Mouse (Mus musculus) embryonic facial prominence, embryonic 14.5 days (tissue): ENCODE data around the gene Ephb1. TPM values are rescaled to one million over a fixed set of nuclear protein-coding genes. Genes with fewer than 3 reads are reported as not detected.

Source experiments
- ATAC-seq: fragments of 200-750 bp; cut with Nextera tagmentation; 2 replicates; pipeline ENCODE4 v1.8.0; 2017; ENCODE audit warnings: low read depth, moderate number of reproducible peaks, moderate TSS enrichment
- DNase-seq: peaks from one replicate; pipeline ENCODE4 v3.0.0-alpha.2; 2015; ENCODE audit warnings: low spot score
- H3K27ac ChIP-seq: fragments of 300-500 bp; sonication (generic); replicated peaks from 2 replicates; pipeline ENCODE4 v1.5.1; 2014; ENCODE audit warnings: low read depth, mild to moderate bottlenecking, low read length, moderate library complexity
- H3K27me3 ChIP-seq: fragments of 300-500 bp; sonication (generic); replicated peaks from 2 replicates; pipeline ENCODE4 v1.6.1; 2014; ENCODE audit warnings: low read length; ENCODE audit not compliant: control insufficient read depth, insufficient read depth
- H3K36me3 ChIP-seq: fragments of 300-500 bp; sonication (generic); 2 replicates; pipeline ENCODE4 v1.6.1; 2014; ENCODE audit warnings: low read length, mixed read lengths; ENCODE audit not compliant: control insufficient read depth, insufficient read depth
- H3K4me1 ChIP-seq: fragments of 300-500 bp; sonication (generic); 2 replicates; pipeline ENCODE4 v1.6.1; 2014; ENCODE audit warnings: antibody characterized with exemption, low read length; ENCODE audit not compliant: control insufficient read depth, insufficient read depth
- H3K4me2 ChIP-seq: fragments of 300-500 bp; sonication (generic); 2 replicates; pipeline ENCODE4 v1.6.1; 2014; ENCODE audit warnings: low read depth, mild to moderate bottlenecking, low read length, moderate library complexity, mixed read lengths
- H3K4me3 ChIP-seq: fragments of 300-500 bp; sonication (generic); 2 replicates; pipeline ENCODE4 v1.5.1; 2014; ENCODE audit warnings: low read depth, mild to moderate bottlenecking, low read length
- H3K9ac ChIP-seq: fragments of 300-500 bp; sonication (generic); 2 replicates; pipeline ENCODE4 v1.6.1; 2014; ENCODE audit warnings: low read depth, mild to moderate bottlenecking, low read length, moderate library complexity, mixed read lengths
- H3K9me3 ChIP-seq: fragments of 300-500 bp; sonication (generic); 2 replicates; pipeline ENCODE4 v1.6.1; 2016; ENCODE audit warnings: low read length; ENCODE audit not compliant: control insufficient read depth
- WGBS: fragments of 180-500 bp; shearing (Covaris S2); extraction: QIAGEN DNeasy Blood & Tissue Kit; methylation state at CpG from one replicate; pipeline ENCODE4 v1.1.7; 2014; 5-methylcytosine and 5-hydroxymethylcytosine counted together
- polyA plus RNA-seq: library from polyadenylated mRNA; unstranded; fragments of >200 nt; fragmentation: Nextera tagmentation; extraction: Ambion mirVana; gene quantifications from 2 replicates; pipeline ENCODE4 v1.2.1, GENCODE M21; 2014

The Ephb1 gene
- polyA plus RNA-seq, 1 experiment from 2014 or later = 3.9 TPM

GRCm38 (mm10) chr9:102066601-102067000 is 287.9 kb downstream of the Ephb1 start:
- H3K36me3 ChIP-seq = no peaks in the 10 kb centered on the region
- ATAC-seq (no peak), DNase-seq (peak; percentile 51)
- H3K27ac ChIP-seq = no peak overlapping the region
- no peaks in the 10 kb centered on the region for H3K4me1 ChIP-seq
- H3K9me3 ChIP-seq = no peaks in the 10 kb centered on the region
- H3K4me2 ChIP-seq = no peak overlapping the region
- WGBS = 69% methylated on average over 10 of the region's 10 CpGs
- no peak overlapping the region for H3K9ac ChIP-seq
- H3K27me3 ChIP-seq = no peaks in the 10 kb centered on the region
- H3K4me3 ChIP-seq = no peak overlapping the region

- DNase-seq (peak; percentile 39), ATAC-seq (peak; percentile 60; the same call in 1 of the 2 replicates)
- Histone ChIP-seq H3K9me3 (no peaks in the 10 kb centered on the region), H3K4me2 (no peak overlapping the region), H3K36me3 (no peaks in the 10 kb centered on the region), H3K27ac (no peak overlapping the region), H3K9ac (no peak overlapping the region), H3K27me3 (no peaks in the 10 kb centered on the region), H3K4me3 (no peak overlapping the region), H3K4me1 (peaks cover 5% of the 10 kb centered on the region; the same call in 1 of the 2 replicates)
- 27% methylated on average over 2 of the region's 2 CpGs for WGBS
Observed at GRCm38 (mm10) chr9:102045886-102046285, 308.6 kb downstream of the Ephb1 start.

- Histone ChIP-seq H3K9me3 (no peaks in the 10 kb centered on the region), H3K27me3 (no peaks in the 10 kb centered on the region), H3K4me3 (no peak overlapping the region), H3K4me2 (no peak overlapping the region), H3K36me3 (no peaks in the 10 kb centered on the region), H3K27ac (no peak overlapping the region), H3K4me1 (peaks cover 5% of the 10 kb centered on the region; the same call in 1 of the 2 replicates), H3K9ac (no peak overlapping the region)
- WGBS = 44% methylated on average over 8 of the region's 8 CpGs
- ATAC-seq = no peak
- no peak for DNase-seq
Observed at GRCm38 (mm10) chr9:102045111-102045861, 309.2 kb downstream of the Ephb1 start.

DNA sequence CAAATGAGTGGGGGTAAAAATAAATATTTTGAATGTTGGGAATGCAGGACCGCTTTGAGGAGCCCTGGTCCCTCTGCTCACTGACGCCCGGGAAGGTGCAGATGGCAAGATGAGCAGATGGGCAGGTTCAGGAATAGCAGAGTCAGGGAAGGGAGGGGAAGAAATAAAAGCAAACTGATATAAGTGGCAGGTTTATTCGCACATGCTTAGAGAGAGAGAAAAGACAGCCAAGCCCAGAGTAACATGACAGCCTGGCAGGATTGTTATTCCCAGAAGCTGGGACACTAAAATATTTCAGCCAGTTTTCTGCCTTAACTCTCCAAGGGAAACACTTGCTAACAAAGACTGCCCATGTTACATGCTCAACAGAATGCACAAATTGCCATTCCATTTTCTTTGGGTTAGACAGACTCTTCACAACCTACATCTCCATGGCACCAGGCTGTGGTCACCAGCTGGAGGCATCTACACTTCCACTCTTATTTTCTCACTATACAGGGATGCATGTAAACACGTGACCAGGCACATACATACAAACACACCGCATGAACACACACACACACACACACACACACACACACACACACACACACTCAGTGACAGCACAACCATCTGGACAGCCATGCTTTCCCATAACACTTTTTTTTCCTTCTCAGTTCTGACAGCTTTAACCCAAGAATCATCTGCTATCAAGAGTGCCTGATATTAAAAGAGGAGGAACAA is 315.3 kb downstream of the Ephb1 start:
- Histone ChIP-seq H3K27me3 (no peaks in the 10 kb centered on the region), H3K4me2 (no peak overlapping the region), H3K9ac (no peak overlapping the region), H3K9me3 (no peaks in the 10 kb centered on the region), H3K27ac (no peak overlapping the region), H3K4me1 (no peaks in the 10 kb centered on the region), H3K36me3 (no peaks in the 10 kb centered on the region), H3K4me3 (no peak overlapping the region)
- WGBS = 79% methylated on average over 6 of the region's 6 CpGs
- no peak for DNase-seq
- ATAC-seq = no peak

DNA sequence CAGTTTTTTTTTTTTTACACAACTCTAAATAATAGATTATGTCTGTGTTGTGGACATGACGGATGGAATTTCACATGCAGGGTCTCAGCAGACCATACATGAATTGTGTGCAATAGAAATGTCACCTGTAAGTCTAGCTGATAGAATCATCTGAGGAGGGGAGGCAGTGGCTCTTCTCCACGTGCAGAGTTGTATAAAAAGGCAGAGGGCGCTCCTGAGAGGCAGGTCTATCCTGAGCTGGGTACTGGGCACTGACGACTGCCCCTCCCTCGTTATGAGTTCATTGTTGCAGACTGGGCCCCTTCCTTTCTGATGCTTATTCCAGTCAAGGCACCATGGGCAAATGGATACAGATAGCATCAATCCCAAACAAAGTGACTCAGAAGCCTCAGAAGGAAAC is 318.4 kb downstream of the Ephb1 start:
- ATAC-seq (no peak), DNase-seq (no peak)
- Histone ChIP-seq H3K9ac (no peak overlapping the region), H3K36me3 (no peaks in the 10 kb centered on the region), H3K27me3 (no peaks in the 10 kb centered on the region), H3K9me3 (no peaks in the 10 kb centered on the region), H3K4me1 (no peaks in the 10 kb centered on the region), H3K27ac (no peak overlapping the region), H3K4me3 (no peak overlapping the region), H3K4me2 (no peak overlapping the region)
- 69% methylated on average over 5 of the region's 5 CpGs for WGBS

- H3K4me1 ChIP-seq = no peaks in the 10 kb centered on the region
- H3K27me3 ChIP-seq = no peaks in the 10 kb centered on the region
- no peak overlapping the region for H3K4me3 ChIP-seq
- no peak overlapping the region for H3K9ac ChIP-seq
- no peak overlapping the region for H3K4me2 ChIP-seq
- H3K9me3 ChIP-seq = no peaks in the 10 kb centered on the region
- ATAC-seq (no peak), DNase-seq (no peak)
- no peaks in the 10 kb centered on the region for H3K36me3 ChIP-seq
- H3K27ac ChIP-seq = no peak overlapping the region
- WGBS = 70% methylated on average over 5 of the region's 5 CpGs
Observed at GRCm38 (mm10) chr9:102033231-102033630, 321.3 kb downstream of the Ephb1 start.

GRCm38 (mm10) chr9:102032376-102032775 is 322.1 kb downstream of the Ephb1 start:
- no peak overlapping the region for H3K9ac ChIP-seq
- no peaks in the 10 kb centered on the region for H3K27me3 ChIP-seq
- no peaks in the 10 kb centered on the region for H3K9me3 ChIP-seq
- no peak overlapping the region for H3K27ac ChIP-seq
- H3K4me3 ChIP-seq = no peak overlapping the region
- no peak overlapping the region for H3K4me2 ChIP-seq
- H3K4me1 ChIP-seq = no peaks in the 10 kb centered on the region
- no peaks in the 10 kb centered on the region for H3K36me3 ChIP-seq
- ATAC-seq (no peak), DNase-seq (no peak)
- WGBS = 72% methylated on average over 8 of the region's 8 CpGs

DNA sequence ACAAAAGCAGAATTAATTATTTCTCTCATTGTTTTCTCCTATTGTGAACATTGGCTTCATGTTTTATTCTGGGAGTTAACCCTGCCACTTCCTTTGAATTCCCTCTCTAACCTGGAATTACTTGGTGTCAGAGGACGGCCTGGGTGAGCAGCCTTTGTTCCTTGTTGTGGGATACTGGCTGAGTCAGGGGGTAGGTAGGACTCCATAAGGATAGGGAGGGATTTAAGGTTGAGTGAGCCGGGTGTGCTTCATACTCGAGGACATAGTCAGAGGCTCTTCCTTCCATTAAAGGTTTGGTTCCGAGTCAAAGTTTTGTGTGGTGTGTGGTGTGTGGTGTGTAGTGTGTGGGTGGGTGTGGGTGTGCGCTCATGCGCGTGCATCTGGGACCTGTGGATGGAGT is 324.8 kb downstream of the Ephb1 start:
- Histone ChIP-seq H3K27me3 (no peaks in the 10 kb centered on the region), H3K27ac (no peak overlapping the region), H3K4me2 (no peak overlapping the region), H3K4me1 (no peaks in the 10 kb centered on the region), H3K4me3 (no peak overlapping the region), H3K36me3 (no peaks in the 10 kb centered on the region), H3K9me3 (no peaks in the 10 kb centered on the region), H3K9ac (no peak overlapping the region)
- DNase-seq (no peak), ATAC-seq (no peak)
- WGBS = 79% methylated on average over 7 of the region's 7 CpGs
